Comparison of ENCODE assay signal across 22 mouse cellular contexts in genomic region chr10:25908027-25909012, GRCm38 (mm10).
DNase-seq lines count a peak whose midpoint lies in the region; ATAC-seq and TF ChIP-seq lines count a peak whose summit lies in the region.
"Had no signal": no experiment of that assay in that cellular context is flagged by ENCODE, and none has a peak within 500 bp of the region (broad histone marks: within the 10 kb centered on the region; RNA-seq: fewer than 3 reads in every experiment).

No protein-coding gene starts in this region.

- no peak overlapping the region for H3K9ac ChIP-seq in kidney, postnatal 0 days (ENCODE audit: low read depth, low read length)
- no peak overlapping the region for H3K9ac ChIP-seq in midbrain, embryonic 12.5 days (replicated peaks)
- H3K9ac ChIP-seq: heart, embryonic 12.5 days; liver, embryonic 13.5 days; stomach, embryonic 15.5 days had no signal

- H3K27ac ChIP-seq in kidney, postnatal 0 days, result no peak overlapping the region
- no peak overlapping the region for H3K27ac ChIP-seq in midbrain, embryonic 12.5 days (replicated peaks)
- H3K27ac ChIP-seq: liver, embryonic 13.5 days; stomach, embryonic 15.5 days had no signal

- H3K9me3 ChIP-seq in kidney, postnatal 0 days (replicated peaks; ENCODE audit: low read length), result no peaks in the 10 kb centered on the region
- no peaks in the 10 kb centered on the region for H3K9me3 ChIP-seq in E14TG2a.4 (ENCODE audit: low read length)
- no peaks in the 10 kb centered on the region for H3K9me3 ChIP-seq in midbrain, embryonic 12.5 days
- H3K9me3 ChIP-seq: heart, embryonic 12.5 days; liver, embryonic 13.5 days; stomach, embryonic 15.5 days had no signal

- no peak for TF ChIP-seq CTCF in kidney, postnatal 0 days (IDR thresholded peaks at IDR 0.05; ENCODE audit: low read depth)
- peak; percentile 27 for TF ChIP-seq CTCF in E14TG2a.4 (conservative IDR thresholded peaks at IDR 0.05; ENCODE audit: low read length)

- ATAC-seq in kidney, postnatal 0 days (replicated peaks; ENCODE audit: low FRiP score, low read depth), result no peak
- ATAC-seq in midbrain, embryonic 12.5 days (ENCODE audit: low FRiP score, low read depth), result peak; percentile 78
- ATAC-seq: CD4-positive, CD25-positive, alpha-beta regulatory T cell, adult 4 months had no signal

- no peak overlapping the region for H3K4me2 ChIP-seq in kidney, postnatal 0 days (ENCODE audit: low read length)
- no peak overlapping the region for H3K4me2 ChIP-seq in midbrain, embryonic 12.5 days (replicated peaks)
- H3K4me2 ChIP-seq: heart, embryonic 12.5 days; liver, embryonic 13.5 days; stomach, embryonic 15.5 days had no signal

- no peaks in the 10 kb centered on the region for H3K36me3 ChIP-seq in kidney, postnatal 0 days (ENCODE audit: insufficient read depth, low read length)
- H3K36me3 ChIP-seq in E14TG2a.4 (ENCODE audit: insufficient read depth, low read length), result no peaks in the 10 kb centered on the region
- no peaks in the 10 kb centered on the region for H3K36me3 ChIP-seq in midbrain, embryonic 12.5 days
- H3K36me3 ChIP-seq: heart, embryonic 12.5 days; liver, embryonic 13.5 days; stomach, embryonic 15.5 days had no signal

- DNase-seq in kidney, postnatal 0 days (ENCODE audit: low spot score), result peak; percentile 22
- no peak for DNase-seq in kidney, adult 8-10 months
- DNase-seq in R1 (ENCODE audit: low read depth, low spot score), result peak; percentile 35
- no peak for DNase-seq in urinary bladder, adult 18-20 months (ENCODE audit: low spot score in 2 of 2)
- DNase-seq in adrenal gland, adult 18-20 months (ENCODE audit: low spot score in 2 of 2), result no peak
- no peak for DNase-seq in thymus, postnatal 25 days
- DNase-seq: adrenal gland, adult 2 months; cerebellum, adult 2 months; heart, postnatal 4 days; kidney, adult 11 months; kidney, postnatal 36 days; left cerebral cortex, postnatal 4 days; liver, embryonic 13.5 days; retina, postnatal 1 day; spleen, adult 18-20 months; thymus, postnatal 14 days had no signal

- H3K4me3 ChIP-seq in kidney, postnatal 0 days (replicated peaks; ENCODE audit: low read depth, low read length), result no peak overlapping the region
- H3K4me3 ChIP-seq in E14TG2a.4 (replicated peaks; ENCODE audit: low read length), result no peak overlapping the region
- no peak overlapping the region for H3K4me3 ChIP-seq in midbrain, embryonic 12.5 days
- H3K4me3 ChIP-seq: heart, embryonic 12.5 days; liver, embryonic 13.5 days; megakaryocyte, embryonic 14.5 days; stomach, embryonic 15.5 days had no signal

- H3K4me1 ChIP-seq in kidney, postnatal 0 days (replicated peaks; ENCODE audit: insufficient read depth, low read length), result no peaks in the 10 kb centered on the region
- H3K4me1 ChIP-seq in E14TG2a.4 (replicated peaks; ENCODE audit: low read depth, low read length), result no peaks in the 10 kb centered on the region
- no peaks in the 10 kb centered on the region for H3K4me1 ChIP-seq in midbrain, embryonic 12.5 days
- H3K4me1 ChIP-seq: heart, embryonic 12.5 days; liver, embryonic 13.5 days; megakaryocyte, embryonic 14.5 days; stomach, embryonic 15.5 days had no signal

- 60% methylated on average over 10 of the region's 10 CpGs for WGBS in kidney, postnatal 0 days
- WGBS in midbrain, embryonic 12.5 days, result 23% methylated on average over 10 of the region's 10 CpGs

- no peaks in the 10 kb centered on the region for H3K27me3 ChIP-seq in kidney, postnatal 0 days (ENCODE audit: insufficient read depth, low read length)
- no peaks in the 10 kb centered on the region for H3K27me3 ChIP-seq in E14TG2a.4 (ENCODE audit: insufficient read depth, low read length)
- no peaks in the 10 kb centered on the region for H3K27me3 ChIP-seq in midbrain, embryonic 12.5 days
- H3K27me3 ChIP-seq: heart, embryonic 12.5 days; liver, embryonic 13.5 days; megakaryocyte, embryonic 14.5 days; stomach, embryonic 15.5 days had no signal

Comparison
In these comparisons a context has a peak if more than half of its experiments do, and no peak if none do; other contexts are left out.
1. DNase-seq: peak in kidney, postnatal 0 days (single experiment) and R1 (single experiment); none in kidney, adult 8-10 months (0 of 2), urinary bladder, adult 18-20 months (0 of 2), adrenal gland, adult 18-20 months (0 of 2) and thymus, postnatal 25 days (single experiment).